Mouse (Mus musculus) brown adipose tissue, adult 24 weeks (tissue): ENCODE measurements at regions not wholly inside any gene's neighbourhood (a gene's known extent, or its start where the extent isn't known, plus 50 kb on each side); places are given as distances from the start of the nearest gene placed in this dataset.

Experiments used
- H3K27ac ChIP-seq: fragments of 200-500 bp; replicated peaks from 2 replicates; pipeline ENCODE4 v1.5.1; 2012; ENCODE audit warnings: low read depth, mild to moderate bottlenecking, low read length
- H3K4me1 ChIP-seq: fragments of 200-500 bp; 2 replicates; pipeline ENCODE4 v1.6.1; 2012; ENCODE audit warnings: low read length, mixed read lengths; ENCODE audit not compliant: control insufficient read depth, insufficient read depth, insufficient read length
- H3K4me3 ChIP-seq: fragments of 200-500 bp; 2 replicates; pipeline ENCODE4 v1.5.1; 2012; ENCODE audit warnings: low read depth, mild to moderate bottlenecking, low read length, moderate library complexity; ENCODE audit not compliant: insufficient read depth

- H3K4me1 ChIP-seq, result no peaks in the 10 kb centered on the region
- H3K27ac ChIP-seq, result no peak overlapping the region
- H3K4me3 ChIP-seq, result no peak overlapping the region
Observed at GRCm38 (mm10) chr7:129689464-129689863, 97.8 kb downstream of the Wdr11 start.

- no peaks in the 10 kb centered on the region for H3K4me1 ChIP-seq
- H3K27ac ChIP-seq, result no peak overlapping the region
- no peak overlapping the region for H3K4me3 ChIP-seq
Observed at GRCm38 (mm10) chr7:129690868-129691267, 99.2 kb downstream of the Wdr11 start.

- Histone ChIP-seq H3K4me1 (no peaks in the 10 kb centered on the region), H3K27ac (no peak overlapping the region), H3K4me3 (no peak overlapping the region)
Observed at GRCm38 (mm10) chr7:129691619-129692071, 100.0 kb downstream of the Wdr11 start.

- Histone ChIP-seq H3K27ac (no peak overlapping the region), H3K4me1 (no peaks in the 10 kb centered on the region), H3K4me3 (no peak overlapping the region)
Observed at GRCm38 (mm10) chr7:129693635-129694034, 102.0 kb downstream of the Wdr11 start.

- H3K4me1 ChIP-seq, result no peaks in the 10 kb centered on the region
- no peak overlapping the region for H3K27ac ChIP-seq
Observed at GRCm38 (mm10) chr7:129694168-129694567, 102.5 kb downstream of the Wdr11 start.

GRCm38 (mm10) chr7:129699931-129700570, 108.4 kb downstream of the Wdr11 start:
- no peak overlapping the region for H3K4me3 ChIP-seq
- H3K4me1 ChIP-seq, result no peaks in the 10 kb centered on the region
- no peak overlapping the region for H3K27ac ChIP-seq

More at GRCm38 (mm10) chr7:129694168-129694567, 102.5 kb downstream of the Wdr11 start:
- H3K4me3 ChIP-seq, result no peak overlapping the region

- Histone ChIP-seq H3K27ac (no peak overlapping the region), H3K4me3 (no peak overlapping the region), H3K4me1 (no peaks in the 10 kb centered on the region)
Observed at GRCm38 (mm10) chr7:129727559-129727958, 135.9 kb downstream of the Wdr11 start.

GRCm38 (mm10) chr7:129729709-129730238, 138.1 kb downstream of the Wdr11 start:
- H3K27ac ChIP-seq, result no peak overlapping the region
- H3K4me3 ChIP-seq, result no peak overlapping the region
- H3K4me1 ChIP-seq, result no peaks in the 10 kb centered on the region

GRCm38 (mm10) chr7:129730785-129731352, 139.2 kb downstream of the Wdr11 start:
- no peak overlapping the region for H3K27ac ChIP-seq
- no peak overlapping the region for H3K4me3 ChIP-seq
- no peaks in the 10 kb centered on the region for H3K4me1 ChIP-seq

GRCm38 (mm10) chr7:129742657-129743056, 151.0 kb downstream of the Wdr11 start:
- Histone ChIP-seq H3K27ac (no peak overlapping the region), H3K4me1 (no peaks in the 10 kb centered on the region), H3K4me3 (no peak overlapping the region)

GRCm38 (mm10) chr7:129743955-129744666, 152.4 kb downstream of the Wdr11 start:
- no peaks in the 10 kb centered on the region for H3K4me1 ChIP-seq
- no peak overlapping the region for H3K27ac ChIP-seq
- no peak overlapping the region for H3K4me3 ChIP-seq

- Histone ChIP-seq H3K4me1 (no peaks in the 10 kb centered on the region), H3K27ac (no peak overlapping the region), H3K4me3 (no peak overlapping the region)
Observed at GRCm38 (mm10) chr7:129746639-129747038, 155.0 kb downstream of the Wdr11 start.

GRCm38 (mm10) chr7:129750936-129751335, 159.3 kb downstream of the Wdr11 start:
- H3K27ac ChIP-seq, result no peak overlapping the region
- no peaks in the 10 kb centered on the region; the same call in 1 of the 2 replicates for H3K4me1 ChIP-seq
- H3K4me3 ChIP-seq, result no peak overlapping the region

GRCm38 (mm10) chr7:129754737-129755136, 163.1 kb downstream of the Wdr11 start:
- Histone ChIP-seq H3K27ac (no peak overlapping the region), H3K4me1 (no peaks in the 10 kb centered on the region; the same call in 1 of the 2 replicates), H3K4me3 (no peak overlapping the region)

- Histone ChIP-seq H3K4me3 (no peak overlapping the region), H3K27ac (no peak overlapping the region), H3K4me1 (no peaks in the 10 kb centered on the region; the same call in 1 of the 2 replicates)
Observed at GRCm38 (mm10) chr7:129756138-129756537, 164.5 kb downstream of the Wdr11 start.
